Mouse (Mus musculus): ENCODE measurements around the gene Dtx4.
"Not testable (repeated sequence)": the region's sequence is repeated elsewhere in the genome, so short reads cannot be mapped to it uniquely, and the experiment has no call there.

Gene Dtx4

GRCm38 (mm10) chr19:12501370-12502347, at the start of gene Dtx4:
TSS of gene Dtx4 (minus strand) at chr19:12501454.
- DNase-seq = peak; percentile 94

DNA sequence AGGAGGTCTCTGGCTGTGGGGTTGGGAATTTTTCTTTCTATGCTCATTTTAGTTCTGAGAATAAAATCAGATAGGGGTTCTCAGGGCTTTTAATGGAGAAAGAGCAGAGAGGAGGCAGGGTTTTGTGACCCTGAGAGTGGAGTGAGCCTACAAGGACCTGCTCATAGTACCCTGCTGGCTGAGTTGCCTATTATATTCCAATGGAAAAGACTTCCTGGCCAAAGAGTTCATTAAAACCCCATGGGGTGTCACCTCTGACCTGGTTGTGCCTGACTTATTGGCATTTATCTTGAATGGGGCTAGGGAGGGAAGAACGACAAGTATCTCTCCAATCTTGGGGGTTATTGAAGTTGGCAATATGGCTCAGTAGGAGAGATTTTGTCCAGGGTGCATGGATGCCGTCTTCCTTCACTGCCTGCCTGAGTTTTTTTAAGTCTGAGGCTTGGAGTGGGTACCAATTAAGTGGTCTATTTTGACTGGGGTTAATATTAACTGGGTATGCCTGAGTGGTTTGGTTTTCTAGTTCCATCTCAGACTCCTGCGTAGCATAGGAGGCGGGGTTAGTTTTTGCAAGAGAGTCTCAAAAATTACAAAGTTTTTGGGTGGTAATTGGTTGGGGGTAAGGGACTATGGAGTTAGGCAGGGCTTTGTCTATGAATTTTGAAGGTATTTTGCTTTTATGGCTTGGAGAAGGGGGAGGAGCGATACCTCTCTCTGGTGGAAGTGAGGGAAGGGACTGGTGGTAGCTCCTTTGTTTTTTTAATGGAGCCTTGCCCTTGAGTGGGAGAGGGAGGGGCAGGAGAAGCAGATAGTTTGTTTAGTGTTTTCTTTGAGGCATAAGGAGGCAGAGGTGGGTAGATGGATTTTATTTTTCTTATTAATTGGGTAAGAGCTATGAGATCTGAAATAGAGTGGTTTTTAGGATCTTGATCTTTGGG, 49.0 kb upstream of the Dtx4 start:
- no peak for DNase-seq

DNA sequence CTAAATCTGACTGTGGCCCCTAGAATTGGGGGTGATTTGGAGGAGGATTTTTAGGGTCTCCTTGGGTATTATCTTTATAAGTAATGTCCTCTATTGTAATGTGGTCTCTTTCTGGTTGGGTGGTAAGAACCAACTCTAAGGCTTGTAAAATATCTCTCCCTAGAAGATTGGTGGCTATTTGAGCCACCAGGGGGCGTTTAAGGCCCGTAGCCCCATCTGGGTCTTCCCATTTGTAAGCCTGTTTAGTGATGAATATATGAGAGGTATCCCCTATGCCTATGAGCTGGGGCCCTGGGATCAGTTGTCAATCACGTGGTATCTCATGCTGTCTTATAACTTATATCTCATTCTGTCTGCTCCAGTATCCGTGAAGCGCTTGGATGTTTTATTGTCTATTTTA, 47.9 kb upstream of the Dtx4 start:
- peak; percentile 13 for DNase-seq

GRCm38 (mm10) chr19:12545440-12545839, 44.2 kb upstream of the Dtx4 start, which contains the start of gene Fam111a:
TSS of gene Fam111a (plus strand) at chr19:12545740.
- not testable (repeated sequence) for DNase-seq

DNA sequence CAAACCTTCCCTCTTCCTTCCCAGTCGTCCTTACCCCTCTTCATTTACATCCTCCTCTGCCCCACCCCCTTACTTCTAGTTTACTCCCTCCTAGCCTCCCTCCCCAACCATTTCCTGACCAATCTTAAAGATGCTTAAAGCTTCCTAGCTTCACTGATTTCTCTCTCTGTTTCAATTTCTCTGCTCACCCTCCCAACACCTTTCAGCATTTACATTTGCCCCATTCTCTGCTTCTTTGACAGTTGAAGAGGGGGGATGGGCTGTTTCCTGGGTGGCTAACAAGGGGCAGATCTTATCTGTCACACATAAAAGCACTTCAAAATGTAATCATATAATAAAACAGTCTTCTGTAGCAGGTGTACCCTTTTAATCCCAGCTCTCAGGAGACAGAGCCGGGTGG, 40.4 kb upstream of the Dtx4 start:
- no peak for DNase-seq

DNA sequence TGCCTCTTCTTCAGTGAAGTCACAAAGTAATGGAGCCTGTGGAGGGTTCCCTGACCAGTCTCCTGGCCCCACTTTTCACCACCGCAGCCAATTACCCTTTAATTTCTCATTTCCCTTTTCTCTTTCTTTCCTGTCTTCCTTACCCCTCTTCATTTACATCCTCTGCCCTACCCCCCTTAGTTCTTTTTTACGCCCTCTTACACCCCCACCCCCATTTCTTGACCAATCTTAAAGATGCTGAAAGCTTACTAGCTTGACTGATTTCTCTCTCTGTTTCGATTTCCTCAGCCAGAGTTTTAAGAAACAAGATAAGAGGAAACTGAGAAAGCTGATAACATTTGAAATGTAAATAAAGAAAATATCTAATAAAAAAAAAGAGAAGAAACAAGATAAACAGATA, 39.5 kb upstream of the Dtx4 start:
- no peak for DNase-seq

GRCm38 (mm10) chr19:12539975-12540374, 38.7 kb upstream of the Dtx4 start:
- DNase-seq = no peak

GRCm38 (mm10) chr19:12537168-12537567, 35.9 kb upstream of the Dtx4 start:
- DNase-seq = no peak

GRCm38 (mm10) chr19:12523377-12523776, 22.1 kb upstream of the Dtx4 start:
- no peak for DNase-seq

GRCm38 (mm10) chr19:12518541-12518890, 17.3 kb upstream of the Dtx4 start:
- no peak for DNase-seq

DNA sequence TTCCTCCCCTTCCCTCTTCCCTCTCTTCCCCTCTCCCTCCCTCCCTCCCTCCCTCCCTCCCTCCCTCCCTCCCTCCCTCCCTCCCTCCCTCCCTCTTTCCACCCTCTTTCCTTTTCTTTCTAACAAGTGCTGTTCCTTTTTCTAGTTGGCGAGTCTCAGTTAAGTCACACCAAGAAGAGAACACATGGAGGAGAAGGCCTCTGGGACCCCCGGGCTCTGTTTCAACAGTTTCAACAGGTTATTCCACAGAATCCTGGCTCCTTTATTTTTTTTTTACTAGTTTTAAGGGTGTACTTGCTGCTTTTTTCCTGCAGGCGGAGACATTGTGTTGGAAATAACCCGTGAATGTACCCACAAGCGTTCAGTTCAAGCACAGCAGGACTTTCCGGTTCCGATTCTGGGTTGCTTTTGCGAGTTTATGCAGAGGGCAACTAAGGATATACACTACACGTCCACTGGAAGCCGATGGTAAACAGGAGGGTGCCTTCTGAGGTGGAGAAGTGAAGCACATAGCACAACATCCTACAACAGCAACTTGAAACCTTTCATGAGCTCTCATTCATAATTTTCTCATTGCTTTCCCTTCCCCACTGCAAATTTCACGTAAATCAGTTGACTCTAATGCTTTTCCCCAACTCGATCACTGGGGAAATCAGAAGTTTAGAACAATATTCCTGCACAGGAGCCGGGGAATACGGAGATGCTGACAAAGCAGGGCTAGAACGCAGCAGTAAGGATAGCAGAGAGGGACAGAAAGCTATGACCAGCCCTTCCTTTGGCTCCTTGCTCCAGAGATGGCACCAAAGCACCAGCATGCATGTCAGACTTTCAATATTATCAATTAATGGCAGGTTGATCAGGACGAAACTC, 16.7 kb upstream of the Dtx4 start:
- DNase-seq = peak; percentile 42

DNA sequence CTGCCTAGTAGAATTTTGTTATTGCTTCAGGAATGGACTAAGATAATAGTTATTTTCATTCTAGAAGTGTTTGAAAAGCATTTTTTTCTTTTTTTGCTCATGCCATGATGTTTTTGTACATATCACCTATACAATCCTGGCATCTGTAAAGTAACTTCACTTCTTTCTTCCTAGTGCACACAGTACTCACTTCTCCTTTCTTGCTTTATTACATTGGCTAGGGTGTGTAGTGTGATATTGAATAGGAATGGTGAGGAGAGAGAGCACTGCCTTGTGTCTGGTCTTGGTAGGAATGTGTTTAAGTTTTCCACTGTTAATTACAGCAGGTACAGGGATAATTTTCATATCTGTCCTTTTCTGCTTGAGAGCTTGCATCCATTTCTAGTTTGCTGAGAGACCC, 13.4 kb upstream of the Dtx4 start:
- DNase-seq = no peak

- no peak for DNase-seq
Observed at GRCm38 (mm10) chr19:12502756-12503155, 1.5 kb upstream of the Dtx4 start.

- DNase-seq = peak; percentile 45
Observed at GRCm38 (mm10) chr19:12500881-12501311, 358 bp downstream of the Dtx4 start.

DNA sequence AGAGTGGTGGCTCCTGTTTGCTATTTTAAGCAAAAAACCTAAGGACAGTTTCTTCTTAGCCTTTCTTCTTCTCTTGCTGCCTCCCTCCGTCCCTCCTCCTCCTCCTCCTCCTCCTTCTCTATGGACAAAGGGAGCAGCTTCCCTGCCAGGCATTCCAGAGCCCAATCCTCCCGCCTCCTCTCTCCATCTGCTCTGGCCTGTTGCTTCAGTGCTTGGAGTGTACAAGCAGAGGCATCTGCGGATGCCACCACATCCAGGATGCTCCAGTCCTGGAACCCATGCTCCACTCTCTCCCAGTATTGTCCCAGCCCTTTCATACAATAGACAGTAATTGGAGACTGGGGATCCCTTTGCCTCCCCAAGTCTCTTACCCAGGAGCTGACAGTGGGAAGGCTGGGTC, 1.1 kb downstream of the Dtx4 start:
- DNase-seq = peak; percentile 37

DNA sequence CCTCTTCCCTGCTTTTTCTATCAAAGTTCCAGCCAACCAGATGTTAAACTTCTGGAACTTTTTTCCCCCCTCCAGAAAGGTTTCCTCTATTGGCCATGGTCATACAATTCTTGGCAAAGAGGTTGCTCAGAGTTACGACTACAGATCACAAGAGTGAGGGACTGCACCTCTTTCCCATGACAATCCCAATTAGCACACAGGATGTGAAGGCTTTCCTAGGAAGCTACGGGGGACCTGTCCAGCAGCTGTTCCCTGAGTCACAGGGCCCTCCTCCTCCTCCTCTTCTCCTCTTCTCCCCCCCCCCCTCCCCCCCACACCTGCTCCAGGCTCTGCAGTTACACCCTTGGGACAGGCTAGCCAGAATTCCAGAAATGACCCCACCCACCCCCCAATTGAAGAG, 1.8 kb downstream of the Dtx4 start:
- no peak for DNase-seq

DNA sequence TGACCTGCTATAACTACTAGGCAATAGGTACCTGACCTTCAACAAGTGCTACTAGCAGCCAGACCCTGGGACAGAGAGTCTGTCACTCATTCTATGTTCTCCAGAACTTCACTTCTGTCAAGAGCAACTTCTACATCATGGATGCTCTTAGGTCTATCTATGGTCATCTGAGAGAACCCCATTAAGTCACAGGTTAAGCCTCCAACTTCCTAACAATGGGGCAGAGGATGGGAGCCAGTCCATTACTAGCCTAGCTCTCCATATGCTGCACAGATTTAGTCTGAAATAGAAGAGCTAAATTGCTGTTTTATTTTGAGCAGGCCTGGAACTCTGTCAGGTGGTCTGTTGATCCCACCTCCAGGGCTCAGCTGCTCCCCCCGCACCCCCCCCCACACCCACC, 2.3 kb downstream of the Dtx4 start:
- DNase-seq = no peak

DNA sequence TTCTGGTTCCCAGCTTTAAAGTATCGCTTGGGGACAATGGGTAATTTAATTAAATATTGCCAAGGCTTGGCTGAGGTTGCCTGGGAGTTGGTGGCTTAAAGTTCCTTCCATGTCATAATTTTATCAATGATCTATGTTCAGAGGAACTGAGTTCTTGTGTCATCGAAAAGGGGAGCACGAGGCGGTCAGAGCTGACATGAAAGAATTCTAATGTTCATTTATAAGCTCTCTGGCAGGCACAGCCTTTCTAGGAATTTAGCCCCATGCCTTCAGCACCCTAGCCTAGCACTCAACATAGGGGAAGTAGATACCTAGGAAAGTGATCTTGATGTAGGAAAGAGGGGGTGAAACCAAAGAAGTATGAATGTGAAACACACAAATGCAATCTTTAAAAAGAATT, 2.9 kb downstream of the Dtx4 start:
- DNase-seq = no peak

DNA sequence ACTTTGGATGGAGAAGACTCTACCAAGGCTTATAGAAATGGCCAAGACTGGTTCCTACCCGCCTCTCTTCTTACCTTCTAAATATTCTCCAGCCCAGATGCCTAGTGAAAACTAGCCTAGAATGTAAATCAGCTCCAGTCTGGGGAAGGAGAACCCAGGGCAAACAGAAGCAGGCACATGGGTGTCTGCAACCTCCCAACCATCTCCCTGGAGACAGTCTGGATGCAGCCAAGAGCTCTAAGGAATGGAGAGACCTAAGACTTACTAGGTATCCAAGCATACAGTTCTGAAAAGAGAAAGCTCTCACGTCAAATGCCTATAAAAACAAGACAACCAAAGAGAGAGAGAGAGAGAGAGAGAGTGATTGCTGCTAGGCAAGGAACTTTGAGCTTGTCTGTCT, 3.3 kb downstream of the Dtx4 start:
- DNase-seq = no peak

- DNase-seq = no peak
Observed at GRCm38 (mm10) chr19:12496241-12496640, 5.0 kb downstream of the Dtx4 start.

- DNase-seq = no peak
Observed at GRCm38 (mm10) chr19:12494972-12495535, 6.2 kb downstream of the Dtx4 start.

DNA sequence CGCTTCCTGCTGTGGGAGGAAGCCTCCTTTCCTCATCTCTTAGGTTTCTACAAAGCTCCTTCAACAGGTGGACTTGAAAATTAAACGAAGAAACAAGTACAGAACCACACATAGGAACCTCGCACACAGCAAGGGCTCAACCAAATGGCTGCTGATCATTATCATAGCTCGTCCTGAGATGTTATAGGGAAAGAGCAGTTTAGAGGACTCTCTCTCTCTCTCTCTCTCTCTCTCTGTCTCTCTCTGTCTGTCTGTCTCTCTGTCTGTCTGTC, 7.1 kb downstream of the Dtx4 start:
- no peak for DNase-seq

Measured in right cerebral cortex, postnatal 4 days (tissue).